Mouse (Mus musculus) layer of hippocampus, adult 18-20 months (tissue): ENCODE data around the gene Pdlim1. TPM values are rescaled to one million over a fixed set of nuclear protein-coding genes. Genes with fewer than 3 reads are reported as not detected.

Experiments
- total RNA-seq, 2 experiments: library from RNA; stranded (reverse); gene quantifications; 2 replicates each; pipeline ENCODE4 v1.2.3; 2021

Gene Pdlim1
- total RNA-seq, 2 experiments from 2014 or later = 15.8 to 21.7 TPM

Other genes with a start within 250 kb of the Pdlim1 start
- not detected for gene Cyp2c54, start 198.0 kb downstream of the Pdlim1 start, total RNA-seq
- not detected for gene Cyp2c50, start 182.2 kb downstream of the Pdlim1 start, total RNA-seq
- 1 to 10 TPM; 1.6 to 2.2 TPM for gene Cyp2c70, start 84.5 kb downstream of the Pdlim1 start, total RNA-seq
- gene Sorbs1, start 241.9 kb upstream of the Pdlim1 start, total RNA-seq = 100 to 1,000 TPM; 195 to 206 TPM